Mouse (Mus musculus) thymus, postnatal 0 days (tissue): ENCODE measurements around the gene 4930564D02Rik. TPM values are rescaled to one million over a fixed set of nuclear protein-coding genes. Genes with fewer than 3 reads are reported as not detected.

Source experiments
- DNase-seq: peaks from one replicate; pipeline ENCODE4 v3.0.0-alpha.2; 2015; ENCODE audit warnings: low spot score
- polyA plus RNA-seq: library from polyadenylated mRNA; unstranded; fragments of >200 nt; fragmentation: Nextera tagmentation; extraction: Ambion mirVana; gene quantifications from 2 replicates; pipeline ENCODE4 v1.2.1, GENCODE M21; 2015

The 4930564D02Rik gene
- polyA plus RNA-seq: not detected in 2 replicates

GRCm38 (mm10) chr3:105066544-105066943 is at the start of gene 4930564D02Rik:
Gene 4930564D02Rik, plus strand, starts transcription at chr3:105066844.
- DNase-seq: no peak

- no peak for DNase-seq
Measured at GRCm38 (mm10) chr3:105017314-105017713, 49.3 kb upstream of the 4930564D02Rik start.

- no peak for DNase-seq
Measured at GRCm38 (mm10) chr3:105018085-105018782, 48.4 kb upstream of the 4930564D02Rik start.

- DNase-seq: no peak
Measured at GRCm38 (mm10) chr3:105018783-105019105, 47.9 kb upstream of the 4930564D02Rik start.

GRCm38 (mm10) chr3:105019826-105020692 is 46.6 kb upstream of the 4930564D02Rik start:
- no peak for DNase-seq

- DNase-seq: no peak
Measured at GRCm38 (mm10) chr3:105023371-105024005, 43.2 kb upstream of the 4930564D02Rik start.

GRCm38 (mm10) chr3:105036281-105036847 is 30.3 kb upstream of the 4930564D02Rik start:
- no peak for DNase-seq

- DNase-seq: no peak
Measured at GRCm38 (mm10) chr3:105037240-105037770, 29.3 kb upstream of the 4930564D02Rik start.

GRCm38 (mm10) chr3:105040002-105040401 is 26.6 kb upstream of the 4930564D02Rik start:
- no peak for DNase-seq

- DNase-seq: no peak
Measured at GRCm38 (mm10) chr3:105040983-105041625, 25.5 kb upstream of the 4930564D02Rik start.

- DNase-seq: no peak
Measured at GRCm38 (mm10) chr3:105043746-105044145, 22.9 kb upstream of the 4930564D02Rik start.

GRCm38 (mm10) chr3:105046870-105047269 is 19.8 kb upstream of the 4930564D02Rik start:
- no peak for DNase-seq

- DNase-seq: no peak
Measured at GRCm38 (mm10) chr3:105047616-105048015, 19.0 kb upstream of the 4930564D02Rik start.

- no peak for DNase-seq
Measured at GRCm38 (mm10) chr3:105049848-105050247, 16.8 kb upstream of the 4930564D02Rik start.

GRCm38 (mm10) chr3:105051103-105051502 is 15.5 kb upstream of the 4930564D02Rik start:
- DNase-seq: no peak

- DNase-seq: no peak
Measured at GRCm38 (mm10) chr3:105052171-105052936, 14.3 kb upstream of the 4930564D02Rik start.

GRCm38 (mm10) chr3:105052937-105053697 is 13.5 kb upstream of the 4930564D02Rik start, which contains the start of gene Cttnbp2nl:
Gene Cttnbp2nl, minus strand, starts transcription at chr3:105053146.
- DNase-seq: peak; percentile 78

- no peak for DNase-seq
Measured at GRCm38 (mm10) chr3:105053698-105054001, 13.0 kb upstream of the 4930564D02Rik start.

- no peak for DNase-seq
Measured at GRCm38 (mm10) chr3:105054952-105055351, 11.7 kb upstream of the 4930564D02Rik start.
